Mouse (Mus musculus) 416B (cell line): ENCODE data around the gene Prr27.

Experiments
- DNase-seq: peaks from one replicate; pipeline ENCODE4 v3.0.0; 2011; ENCODE audit warnings: low read depth

The Prr27 gene

GRCm38 (mm10) chr5:87825386-87825785, at the start of gene Prr27:
TSS of gene Prr27 (plus strand) at chr5:87825686.
- DNase-seq = no peak

GRCm38 (mm10) chr5:87782731-87783130, 42.8 kb upstream of the Prr27 start:
- DNase-seq = peak; percentile 13

- no peak for DNase-seq
Observed at GRCm38 (mm10) chr5:87807782-87808181, 17.7 kb upstream of the Prr27 start, which contains the start of gene Csn1s2b. TSS of gene Csn1s2b (plus strand) at chr5:87808082.

GRCm38 (mm10) chr5:87809253-87809652, 16.2 kb upstream of the Prr27 start:
- peak; percentile 36 for DNase-seq

GRCm38 (mm10) chr5:87855136-87855716, 29.7 kb downstream of the Prr27 start:
- no peak for DNase-seq

- no peak for DNase-seq
Observed at GRCm38 (mm10) chr5:87870084-87870483, 44.6 kb downstream of the Prr27 start.

- DNase-seq = peak; percentile 13
Observed at GRCm38 (mm10) chr5:87871423-87871822, 45.9 kb downstream of the Prr27 start.

GRCm38 (mm10) chr5:87884729-87885128, 59.2 kb downstream of the Prr27 start, which contains the start of gene Odam:
TSS of gene Odam (plus strand) at chr5:87885029.
- DNase-seq = no peak
